Comparison of ENCODE assay signal across 26 mouse cellular contexts in genomic region chr14:45102201-45102600, GRCm38 (mm10).
"Had no signal": no experiment of that assay in that cellular context is flagged by ENCODE, and none has a peak within 500 bp of the region (broad histone marks: within the 10 kb centered on the region; RNA-seq: fewer than 3 reads in every experiment).

No protein-coding gene starts in this region.

- H3K9ac ChIP-seq: heart, embryonic 13.5 days; heart, embryonic 15.5 days; hindbrain, embryonic 13.5 days; hindbrain, embryonic 15.5 days; kidney, embryonic 15.5 days; limb, embryonic 13.5 days; limb, embryonic 15.5 days; liver, embryonic 12.5 days; liver, embryonic 14.5 days had no signal

- H3K4me2 ChIP-seq: heart, embryonic 11.5 days; heart, embryonic 13.5 days; heart, embryonic 15.5 days; hindbrain, embryonic 13.5 days; hindbrain, embryonic 15.5 days; kidney, embryonic 15.5 days; limb, embryonic 13.5 days; limb, embryonic 15.5 days; liver, embryonic 12.5 days had no signal

- H3K9me3 ChIP-seq: heart, embryonic 13.5 days; heart, embryonic 15.5 days; hindbrain, embryonic 13.5 days; hindbrain, embryonic 15.5 days; kidney, embryonic 15.5 days; limb, embryonic 13.5 days; limb, embryonic 15.5 days; liver, embryonic 12.5 days had no signal

- ATAC-seq: hindbrain, postnatal 0 days; intestine, embryonic 16.5 days; liver, embryonic 12.5 days had no signal

- H3K27ac ChIP-seq: heart, adult 2 months; heart, embryonic 13.5 days; heart, embryonic 15.5 days; hindbrain, embryonic 13.5 days; hindbrain, embryonic 15.5 days; hindbrain, postnatal 0 days; kidney, embryonic 15.5 days; kidney, postnatal 0 days; limb, embryonic 13.5 days; limb, embryonic 15.5 days; liver, embryonic 12.5 days; liver, embryonic 14.5 days had no signal

- H3K4me1 ChIP-seq: heart, embryonic 13.5 days; heart, embryonic 15.5 days; hindbrain, embryonic 13.5 days; hindbrain, embryonic 15.5 days; kidney, embryonic 15.5 days; limb, embryonic 13.5 days; limb, embryonic 15.5 days; liver, embryonic 12.5 days had no signal

- H3K27me3 ChIP-seq: heart, embryonic 13.5 days; heart, embryonic 15.5 days; hindbrain, embryonic 13.5 days; hindbrain, embryonic 15.5 days; kidney, embryonic 15.5 days; limb, embryonic 13.5 days; limb, embryonic 15.5 days; liver, embryonic 12.5 days had no signal

- DNase-seq: gastrocnemius, postnatal 14 days; gastrocnemius, postnatal 36 days; heart, adult 11 months; heart, adult 2 months; heart, postnatal 14 days; heart, postnatal 36 days; kidney, adult 11 months; kidney, adult 2 months; kidney, adult 9 months; kidney, postnatal 14 days; kidney, postnatal 36 days; layer of hippocampus, postnatal 36 days; left cerebral cortex, postnatal 4 days had no signal

- H3K36me3 ChIP-seq: heart, embryonic 13.5 days; heart, embryonic 15.5 days; hindbrain, embryonic 13.5 days; hindbrain, embryonic 15.5 days; kidney, embryonic 15.5 days; limb, embryonic 13.5 days; limb, embryonic 15.5 days; liver, embryonic 12.5 days had no signal

- H3K4me3 ChIP-seq: heart, adult 2 months; heart, embryonic 13.5 days; heart, embryonic 15.5 days; hindbrain, embryonic 13.5 days; hindbrain, embryonic 15.5 days; kidney, embryonic 15.5 days; limb, embryonic 13.5 days; limb, embryonic 15.5 days; liver, embryonic 12.5 days had no signal
